Mouse (Mus musculus) embryonic facial prominence, embryonic 15.5 days (tissue): ENCODE measurements around the gene Abi3. TPM values are rescaled to one million over a fixed set of nuclear protein-coding genes. Genes with fewer than 3 reads are reported as not detected.

Experiments
- ATAC-seq: fragments of 200-750 bp; cut with Nextera tagmentation; 2 replicates; pipeline ENCODE4 v1.8.0; 2017; ENCODE audit warnings: low read depth, moderate TSS enrichment; ENCODE audit not compliant: insufficient number of reproducible peaks, low FRiP score, low TSS enrichment
- H3K27ac ChIP-seq: fragments of 300-500 bp; sonication (generic); replicated peaks from 2 replicates; pipeline ENCODE4 v1.5.1; 2015; ENCODE audit warnings: mild to moderate bottlenecking, inconsistent platforms
- H3K27me3 ChIP-seq: fragments of 300-500 bp; sonication (generic); 2 replicates; pipeline ENCODE4 v1.6.1; 2015; ENCODE audit warnings: inconsistent platforms
- H3K36me3 ChIP-seq: fragments of 300-500 bp; sonication (generic); 2 replicates; pipeline ENCODE4 v1.6.1; 2015; ENCODE audit warnings: mild to moderate bottlenecking, inconsistent platforms
- H3K4me1 ChIP-seq: fragments of 300-500 bp; sonication (generic); 2 replicates; pipeline ENCODE4 v1.6.1; 2015; ENCODE audit warnings: inconsistent platforms
- H3K4me2 ChIP-seq: fragments of 300-500 bp; sonication (generic); replicated peaks from 2 replicates; pipeline ENCODE4 v1.6.1; 2015; ENCODE audit warnings: mild to moderate bottlenecking, inconsistent platforms
- H3K4me3 ChIP-seq: fragments of 300-500 bp; sonication (generic); replicated peaks from 2 replicates; pipeline ENCODE4 v1.5.1; 2015; ENCODE audit warnings: mild to moderate bottlenecking, inconsistent platforms
- H3K9ac ChIP-seq: fragments of 300-500 bp; sonication (generic); 2 replicates; pipeline ENCODE4 v1.6.1; 2015; ENCODE audit warnings: inconsistent platforms
- H3K9me3 ChIP-seq: fragments of 300-500 bp; sonication (generic); replicated peaks from 2 replicates; pipeline ENCODE4 v1.6.1; 2016; ENCODE audit warnings: inconsistent platforms
- WGBS: fragments of 180-500 bp; shearing (Covaris S2); methylation state at CpG from one replicate; pipeline ENCODE4 v1.1.7; 2015; 5-methylcytosine and 5-hydroxymethylcytosine counted together
- polyA plus RNA-seq: library from polyadenylated mRNA; unstranded; fragments of >200 nt; fragmentation: Nextera tagmentation; extraction: Ambion mirVana; gene quantifications from 2 replicates; pipeline ENCODE4 v1.2.1, GENCODE M21; 2015

Gene Abi3
- polyA plus RNA-seq, 1 experiment from 2014 or later: 9.0 TPM

GRCm38 (mm10) chr11:95822437-95822836 lies 19.8 kb downstream of the Abi3 start:
- H3K4me1 ChIP-seq: peaks cover 9% of the 10 kb centered on the region
- H3K27ac ChIP-seq: no peak overlapping the region
- ATAC-seq: no peak
- no peak overlapping the region for H3K4me3 ChIP-seq
- H3K9ac ChIP-seq: no peak overlapping the region
- no peak overlapping the region for H3K4me2 ChIP-seq
- H3K27me3 ChIP-seq: peaks cover 29% of the 10 kb centered on the region
- no peaks in the 10 kb centered on the region for H3K36me3 ChIP-seq
- no peaks in the 10 kb centered on the region for H3K9me3 ChIP-seq
- 93% methylated on average over 4 of the region's 4 CpGs for WGBS

GRCm38 (mm10) chr11:95821511-95821910 lies 20.8 kb downstream of the Abi3 start:
- H3K4me1 ChIP-seq: peaks cover 9% of the 10 kb centered on the region
- H3K27ac ChIP-seq: no peak overlapping the region
- peaks cover 19% of the 10 kb centered on the region for H3K27me3 ChIP-seq
- WGBS: 84% methylated on average over 3 of the region's 3 CpGs
- H3K4me3 ChIP-seq: no peak overlapping the region
- ATAC-seq: no peak
- H3K4me2 ChIP-seq: no peak overlapping the region
- no peaks in the 10 kb centered on the region for H3K36me3 ChIP-seq
- H3K9ac ChIP-seq: no peak overlapping the region
- H3K9me3 ChIP-seq: no peaks in the 10 kb centered on the region

- no peaks in the 10 kb centered on the region for H3K4me1 ChIP-seq
- no peaks in the 10 kb centered on the region for H3K9me3 ChIP-seq
- no peak overlapping the region for H3K4me2 ChIP-seq
- H3K36me3 ChIP-seq: no peaks in the 10 kb centered on the region
- H3K4me3 ChIP-seq: no peak overlapping the region
- no peak overlapping the region for H3K9ac ChIP-seq
- ATAC-seq: no peak
- H3K27me3 ChIP-seq: 0 out of 2 replicates have a peak, but pooled peaks cover 3% of the 10 kb centered on the region
- WGBS: 59% methylated on average over 8 of the region's 8 CpGs
- H3K27ac ChIP-seq: no peak overlapping the region
These were observed 23.1 kb downstream of the Abi3 start for GRCm38 (mm10) chr11:95819138-95819537.

GRCm38 (mm10) chr11:95815412-95815811 lies 26.9 kb downstream of the Abi3 start:
- no peak for ATAC-seq
- H3K9ac ChIP-seq: no peak overlapping the region
- no peaks in the 10 kb centered on the region for H3K27me3 ChIP-seq
- H3K4me2 ChIP-seq: no peak overlapping the region
- H3K27ac ChIP-seq: no peak overlapping the region
- H3K9me3 ChIP-seq: no peaks in the 10 kb centered on the region
- no peak overlapping the region for H3K4me3 ChIP-seq
- H3K4me1 ChIP-seq: no peaks in the 10 kb centered on the region
- H3K36me3 ChIP-seq: no peaks in the 10 kb centered on the region
- WGBS: 72% methylated on average over 9 of the region's 9 CpGs

GRCm38 (mm10) chr11:95814857-95815256 lies 27.4 kb downstream of the Abi3 start:
- no peaks in the 10 kb centered on the region for H3K36me3 ChIP-seq
- no peak overlapping the region for H3K9ac ChIP-seq
- WGBS: 49% methylated on average over 5 of the region's 5 CpGs
- no peaks in the 10 kb centered on the region for H3K4me1 ChIP-seq
- no peak for ATAC-seq
- no peaks in the 10 kb centered on the region for H3K27me3 ChIP-seq
- no peak overlapping the region for H3K4me3 ChIP-seq
- H3K27ac ChIP-seq: no peak overlapping the region
- H3K9me3 ChIP-seq: no peaks in the 10 kb centered on the region
- H3K4me2 ChIP-seq: no peak overlapping the region

GRCm38 (mm10) chr11:95814101-95814500 lies 28.2 kb downstream of the Abi3 start:
- no peaks in the 10 kb centered on the region for H3K9me3 ChIP-seq
- H3K4me3 ChIP-seq: no peak overlapping the region
- 88% methylated on average over 2 of the region's 2 CpGs for WGBS
- no peak overlapping the region for H3K27ac ChIP-seq
- no peak for ATAC-seq
- no peak overlapping the region for H3K9ac ChIP-seq
- H3K36me3 ChIP-seq: no peaks in the 10 kb centered on the region
- no peak overlapping the region for H3K4me2 ChIP-seq
- no peaks in the 10 kb centered on the region for H3K27me3 ChIP-seq
- no peaks in the 10 kb centered on the region for H3K4me1 ChIP-seq

- Histone ChIP-seq H3K9ac (no peak overlapping the region), H3K36me3 (no peaks in the 10 kb centered on the region), H3K27ac (no peak overlapping the region), H3K4me2 (no peak overlapping the region), H3K4me1 (no peaks in the 10 kb centered on the region), H3K4me3 (no peak overlapping the region), H3K27me3 (no peaks in the 10 kb centered on the region), H3K9me3 (peaks cover 7% of the 10 kb centered on the region; the same call in 1 of the 2 replicates)
- no peak for ATAC-seq
- 65% methylated on average over 4 of the region's 4 CpGs for WGBS
These were observed 30.1 kb downstream of the Abi3 start for GRCm38 (mm10) chr11:95812224-95812623.

GRCm38 (mm10) chr11:95811741-95812140 lies 30.5 kb downstream of the Abi3 start:
- Histone ChIP-seq H3K4me3 (no peak overlapping the region), H3K27ac (no peak overlapping the region), H3K4me2 (no peak overlapping the region), H3K9ac (no peak overlapping the region), H3K27me3 (no peaks in the 10 kb centered on the region), H3K36me3 (no peaks in the 10 kb centered on the region), H3K4me1 (no peaks in the 10 kb centered on the region), H3K9me3 (peaks cover 7% of the 10 kb centered on the region; the same call in 1 of the 2 replicates)
- WGBS: 76% methylated on average over 6 of the region's 6 CpGs
- no peak for ATAC-seq

- H3K36me3 ChIP-seq: no peaks in the 10 kb centered on the region
- H3K4me1 ChIP-seq: 0 out of 2 replicates have a peak, but pooled peaks cover under 1% of the 10 kb centered on the region
- no peak overlapping the region for H3K4me2 ChIP-seq
- peaks cover 7% of the 10 kb centered on the region; the same call in 1 of the 2 replicates for H3K9me3 ChIP-seq
- no peaks in the 10 kb centered on the region for H3K27me3 ChIP-seq
- H3K27ac ChIP-seq: no peak overlapping the region
- no peak overlapping the region for H3K4me3 ChIP-seq
- H3K9ac ChIP-seq: no peak overlapping the region
- no peak for ATAC-seq
- WGBS: 62% methylated on average over 7 of the region's 7 CpGs
These were observed 31.4 kb downstream of the Abi3 start for GRCm38 (mm10) chr11:95810828-95811227.

- ATAC-seq: no peak
- Histone ChIP-seq H3K27me3 (no peaks in the 10 kb centered on the region), H3K9me3 (peaks cover 7% of the 10 kb centered on the region; the same call in 1 of the 2 replicates), H3K4me2 (no peak overlapping the region), H3K9ac (no peak overlapping the region), H3K27ac (no peak overlapping the region), H3K36me3 (no peaks in the 10 kb centered on the region), H3K4me1 (0 out of 2 replicates have a peak, but pooled peaks cover 4% of the 10 kb centered on the region), H3K4me3 (no peak overlapping the region)
- WGBS: 41% methylated on average over 5 of the region's 5 CpGs
These were observed 32.7 kb downstream of the Abi3 start for GRCm38 (mm10) chr11:95809603-95810002.

- peak; percentile 73 for ATAC-seq
- no peak overlapping the region for H3K27ac ChIP-seq
- peaks cover 7% of the 10 kb centered on the region; the same call in 1 of the 2 replicates for H3K9me3 ChIP-seq
- H3K27me3 ChIP-seq: no peaks in the 10 kb centered on the region
- H3K4me3 ChIP-seq: no peak overlapping the region
- WGBS: 71% methylated on average over 5 of the region's 5 CpGs
- no peaks in the 10 kb centered on the region for H3K36me3 ChIP-seq
- 0 out of 2 replicates have a peak, but pooled peaks cover 4% of the 10 kb centered on the region for H3K4me1 ChIP-seq
- H3K4me2 ChIP-seq: no peak overlapping the region
- H3K9ac ChIP-seq: no peak overlapping the region
These were observed 33.7 kb downstream of the Abi3 start for GRCm38 (mm10) chr11:95808448-95809011.

GRCm38 (mm10) chr11:95807884-95808283 lies 34.4 kb downstream of the Abi3 start:
- ATAC-seq: no peak
- Histone ChIP-seq H3K4me1 (0 out of 2 replicates have a peak, but pooled peaks cover 4% of the 10 kb centered on the region), H3K9ac (no peak overlapping the region), H3K27me3 (no peaks in the 10 kb centered on the region), H3K4me3 (no peak overlapping the region), H3K27ac (no peak overlapping the region), H3K4me2 (no peak overlapping the region), H3K36me3 (no peaks in the 10 kb centered on the region), H3K9me3 (peaks cover 7% of the 10 kb centered on the region; the same call in 1 of the 2 replicates)
- WGBS: 89% methylated on average over 5 of the region's 5 CpGs
